Mouse (Mus musculus) gastrocnemius, postnatal 14 days (tissue): ENCODE measurements at regions not wholly inside any gene's neighbourhood (a gene's known extent, or its start where the extent isn't known, plus 50 kb on each side); places are given as distances from the start of the nearest gene placed in this dataset.

ENCODE experiments used
- DNase-seq: peaks from one replicate; pipeline ENCODE4 v3.0.0; 2021; ENCODE audit warnings: mixed read lengths
- intact Hi-C: fragments of 180-260 bp; cut with DNase I; formaldehyde crosslinking; loops from one replicate; pipeline ENCODE4 v1.15.1; 2025; ENCODE audit warnings: low total_unique reads

GRCm38 (mm10) chr2:6263565-6263964 is 50.7 kb upstream of the Echdc3 start:
- intact Hi-C loops, result no loop called here
- DNase-seq, result no peak

GRCm38 (mm10) chr2:6264085-6264783 is 51.4 kb upstream of the Echdc3 start:
- intact Hi-C loops, result no loop called here
- no peak for DNase-seq

GRCm38 (mm10) chr2:6265117-6265516 is 52.3 kb upstream of the Echdc3 start:
- no peak for DNase-seq
- intact Hi-C loops, result no loop called here

GRCm38 (mm10) chr2:6267066-6267465 is 54.2 kb upstream of the Echdc3 start:
- intact Hi-C loops, result no loop called here

GRCm38 (mm10) chr2:6267537-6267936 is 54.7 kb upstream of the Echdc3 start:
- DNase-seq, result peak; percentile 44
- intact Hi-C loops, result no loop called here

More at GRCm38 (mm10) chr2:6267066-6267465, 54.2 kb upstream of the Echdc3 start:
- DNase-seq, result no peak

- intact Hi-C loops, result no loop called here
- no peak for DNase-seq
These were observed 50.0 kb upstream of the Usp6nl start for GRCm38 (mm10) chr2:6272514-6272913.
